Mouse (Mus musculus) embryonic facial prominence, embryonic 10.5 days (tissue): ENCODE measurements around the gene Slc8b1. TPM values are rescaled to one million over a fixed set of nuclear protein-coding genes. Genes with fewer than 3 reads are reported as not detected.

Source experiments
- DNase-seq: peaks from one replicate; pipeline ENCODE4 v3.0.0-alpha.2; 2017; ENCODE audit warnings: low spot score
- H3K27ac ChIP-seq: fragments of 300-500 bp; sonication (generic); replicated peaks from 2 replicates; pipeline ENCODE4 v1.5.1; 2016; ENCODE audit warnings: mild to moderate bottlenecking
- H3K27me3 ChIP-seq: fragments of 300-500 bp; sonication (generic); replicated peaks from 2 replicates; pipeline ENCODE4 v1.6.1; 2016; ENCODE audit warnings: low read depth, mild to moderate bottlenecking; ENCODE audit not compliant: poor library complexity, severe bottlenecking
- H3K36me3 ChIP-seq: fragments of 300-500 bp; sonication (generic); replicated peaks from 2 replicates; pipeline ENCODE4 v1.6.1; 2016; ENCODE audit warnings: mild to moderate bottlenecking, moderate library complexity
- H3K4me1 ChIP-seq: fragments of 300-500 bp; sonication (generic); 2 replicates; pipeline ENCODE4 v1.6.1; 2016
- H3K4me3 ChIP-seq: fragments of 300-500 bp; sonication (generic); 2 replicates; pipeline ENCODE4 v1.5.1; 2016; ENCODE audit warnings: mild to moderate bottlenecking, moderate library complexity
- H3K9me3 ChIP-seq: fragments of 300-500 bp; sonication (generic); 2 replicates; pipeline ENCODE4 v1.6.1; 2016; ENCODE audit warnings: mild to moderate bottlenecking
- WGBS: fragments of 180-500 bp; shearing (Covaris S2); methylation state at CpG from one replicate; pipeline ENCODE4 v1.1.7; 2016; 5-methylcytosine and 5-hydroxymethylcytosine counted together
- polyA plus RNA-seq: library from polyadenylated mRNA; unstranded; fragments of >200 nt; fragmentation: Nextera tagmentation; extraction: Ambion mirVana; gene quantifications from 2 replicates; pipeline ENCODE4 v1.2.1, GENCODE M21; 2016

Gene Slc8b1
- 4.1 and 5.2 TPM in 2 replicates for polyA plus RNA-seq

- peaks cover 44% of the 10 kb centered on the region for H3K4me1 ChIP-seq
- 2% methylated on average over 36 of the region's 36 CpGs for WGBS
- H3K27me3 ChIP-seq, result peaks cover 24% of the 10 kb centered on the region
Observed at GRCm38 (mm10) chr5:120510982-120511642, at the start of gene Slc8b1. Slc8b1 (plus strand) TSS chr5:120511168.

GRCm38 (mm10) chr5:120461902-120462301 lies 49.1 kb upstream of the Slc8b1 start:
- WGBS, result 80% methylated on average over 15 of the region's 15 CpGs

More at GRCm38 (mm10) chr5:120510982-120511642, at the start of gene Slc8b1:
- H3K27ac ChIP-seq, result peak within 1 kb of the TSS; percentile 72
- H3K36me3 ChIP-seq, result no peaks in the 10 kb centered on the region
- peak; percentile 96 for DNase-seq
- peak within 1 kb of the TSS; percentile 62 for H3K4me3 ChIP-seq
- H3K9me3 ChIP-seq, result no peaks in the 10 kb centered on the region

GRCm38 (mm10) chr5:120464321-120464720 lies 46.6 kb upstream of the Slc8b1 start:
- H3K4me1 ChIP-seq, result peaks cover 11% of the 10 kb centered on the region
- H3K27me3 ChIP-seq, result peaks cover 29% of the 10 kb centered on the region
- no peak overlapping the region for H3K27ac ChIP-seq
- H3K36me3 ChIP-seq, result no peaks in the 10 kb centered on the region
- no peaks in the 10 kb centered on the region for H3K9me3 ChIP-seq
- DNase-seq, result peak; percentile 41
- no peak overlapping the region for H3K4me3 ChIP-seq
- 75% methylated on average over 4 of the region's 4 CpGs for WGBS

More at GRCm38 (mm10) chr5:120461902-120462301, 49.1 kb upstream of the Slc8b1 start:
- peaks cover 37% of the 10 kb centered on the region for H3K27me3 ChIP-seq
- H3K4me1 ChIP-seq, result peaks cover 15% of the 10 kb centered on the region
- DNase-seq, result no peak
- H3K4me3 ChIP-seq, result no peak overlapping the region
- H3K9me3 ChIP-seq, result no peaks in the 10 kb centered on the region
- H3K27ac ChIP-seq, result no peak overlapping the region
- no peaks in the 10 kb centered on the region for H3K36me3 ChIP-seq

- DNase-seq, result peak; percentile 37
- Histone ChIP-seq H3K4me3 (no peak overlapping the region), H3K4me1 (peaks cover 11% of the 10 kb centered on the region), H3K36me3 (no peaks in the 10 kb centered on the region), H3K9me3 (no peaks in the 10 kb centered on the region), H3K27ac (no peak overlapping the region), H3K27me3 (peaks cover 29% of the 10 kb centered on the region)
- 42% methylated on average over 5 of the region's 5 CpGs for WGBS
Observed at GRCm38 (mm10) chr5:120465062-120465461, 45.9 kb upstream of the Slc8b1 start.

- Histone ChIP-seq H3K27ac (no peak overlapping the region), H3K36me3 (no peaks in the 10 kb centered on the region), H3K27me3 (peaks cover 23% of the 10 kb centered on the region), H3K9me3 (no peaks in the 10 kb centered on the region), H3K4me3 (no peak overlapping the region), H3K4me1 (peaks cover 11% of the 10 kb centered on the region)
- WGBS, result 94% methylated on average over 6 of the region's 6 CpGs
- DNase-seq, result no peak
Observed at GRCm38 (mm10) chr5:120465860-120466259, 45.1 kb upstream of the Slc8b1 start.

GRCm38 (mm10) chr5:120467026-120467425 lies 43.9 kb upstream of the Slc8b1 start:
- H3K4me3 ChIP-seq, result peak overlapping the region; percentile 46
- peak; percentile 38 for DNase-seq
- WGBS, result 6% methylated on average over 4 of the region's 4 CpGs
- H3K9me3 ChIP-seq, result no peaks in the 10 kb centered on the region
- no peaks in the 10 kb centered on the region for H3K36me3 ChIP-seq
- H3K27me3 ChIP-seq, result peaks cover 13% of the 10 kb centered on the region
- H3K27ac ChIP-seq, result peak overlapping the region; percentile 19
- peaks cover 11% of the 10 kb centered on the region for H3K4me1 ChIP-seq

GRCm38 (mm10) chr5:120468336-120468735 lies 42.6 kb upstream of the Slc8b1 start:
- no peaks in the 10 kb centered on the region for H3K36me3 ChIP-seq
- 88% methylated on average over 5 of the region's 5 CpGs for WGBS
- no peaks in the 10 kb centered on the region; the same call in 1 of the 2 replicates for H3K27me3 ChIP-seq

GRCm38 (mm10) chr5:120468830-120469229 lies 42.1 kb upstream of the Slc8b1 start:
- Histone ChIP-seq H3K27ac (no peak overlapping the region), H3K27me3 (no peaks in the 10 kb centered on the region; the same call in 1 of the 2 replicates), H3K9me3 (no peaks in the 10 kb centered on the region), H3K4me1 (peaks cover 7% of the 10 kb centered on the region), H3K4me3 (no peak overlapping the region), H3K36me3 (no peaks in the 10 kb centered on the region)
- DNase-seq, result no peak
- WGBS, result 90% methylated on average over 6 of the region's 6 CpGs

More at GRCm38 (mm10) chr5:120468336-120468735, 42.6 kb upstream of the Slc8b1 start:
- H3K27ac ChIP-seq, result no peak overlapping the region
- H3K9me3 ChIP-seq, result no peaks in the 10 kb centered on the region
- H3K4me1 ChIP-seq, result peaks cover 7% of the 10 kb centered on the region
- DNase-seq, result no peak
- H3K4me3 ChIP-seq, result no peak overlapping the region

- no peak for DNase-seq
- peaks cover 15% of the 10 kb centered on the region for H3K4me1 ChIP-seq
- H3K36me3 ChIP-seq, result no peaks in the 10 kb centered on the region
- H3K9me3 ChIP-seq, result no peaks in the 10 kb centered on the region
- H3K27ac ChIP-seq, result no peak overlapping the region
- H3K4me3 ChIP-seq, result no peak overlapping the region
- peaks cover 4% of the 10 kb centered on the region for H3K27me3 ChIP-seq
- WGBS, result 54% methylated on average over 4 of the region's 4 CpGs
Observed at GRCm38 (mm10) chr5:120471538-120471937, 39.4 kb upstream of the Slc8b1 start.

GRCm38 (mm10) chr5:120472770-120473169 lies 38.2 kb upstream of the Slc8b1 start, which contains the start of gene Sdsl:
Sdsl (minus strand) TSS chr5:120472810.
- Histone ChIP-seq H3K27ac (no peak within 1 kb of the TSS), H3K4me3 (no peak within 1 kb of the TSS), H3K9me3 (no peaks in the 10 kb centered on the region), H3K4me1 (peaks cover 8% of the 10 kb centered on the region), H3K27me3 (peaks cover 16% of the 10 kb centered on the region), H3K36me3 (no peaks in the 10 kb centered on the region)
- 77% methylated on average over 8 of the region's 8 CpGs for WGBS
- no peak for DNase-seq

GRCm38 (mm10) chr5:120473361-120473760 lies 37.6 kb upstream of the Slc8b1 start:
- H3K4me1 ChIP-seq, result peaks cover 8% of the 10 kb centered on the region
- H3K4me3 ChIP-seq, result no peak overlapping the region
- H3K27me3 ChIP-seq, result peaks cover 16% of the 10 kb centered on the region
- H3K36me3 ChIP-seq, result no peaks in the 10 kb centered on the region
- 92% methylated on average over 2 of the region's 2 CpGs for WGBS
- no peak overlapping the region for H3K27ac ChIP-seq
- no peaks in the 10 kb centered on the region for H3K9me3 ChIP-seq
- no peak for DNase-seq

- DNase-seq, result no peak
- peaks cover 16% of the 10 kb centered on the region for H3K27me3 ChIP-seq
- no peaks in the 10 kb centered on the region for H3K9me3 ChIP-seq
- no peak overlapping the region for H3K27ac ChIP-seq
- WGBS, result 52% methylated on average over 8 of the region's 8 CpGs
- H3K4me3 ChIP-seq, result no peak overlapping the region
- no peaks in the 10 kb centered on the region for H3K36me3 ChIP-seq
- peaks cover 8% of the 10 kb centered on the region for H3K4me1 ChIP-seq
Observed at GRCm38 (mm10) chr5:120475861-120476260, 35.1 kb upstream of the Slc8b1 start.

- DNase-seq, result no peak
- WGBS, result 14% methylated on average over 13 of the region's 13 CpGs
Observed at GRCm38 (mm10) chr5:120476296-120476695, 34.7 kb upstream of the Slc8b1 start, which contains the start of gene Sds. Sds (plus strand) TSS chr5:120476526.

More at GRCm38 (mm10) chr5:120476296-120476695, 34.7 kb upstream of the Slc8b1 start, which contains the start of gene Sds:
- H3K4me3 ChIP-seq, result no peak within 1 kb of the TSS
- no peaks in the 10 kb centered on the region for H3K36me3 ChIP-seq
- H3K9me3 ChIP-seq, result no peaks in the 10 kb centered on the region
- H3K4me1 ChIP-seq, result peaks cover 11% of the 10 kb centered on the region
- peaks cover 16% of the 10 kb centered on the region for H3K27me3 ChIP-seq
- H3K27ac ChIP-seq, result no peak within 1 kb of the TSS
